16 mouse cellular contexts compared by ENCODE assay signal in the genomic region with DNA sequence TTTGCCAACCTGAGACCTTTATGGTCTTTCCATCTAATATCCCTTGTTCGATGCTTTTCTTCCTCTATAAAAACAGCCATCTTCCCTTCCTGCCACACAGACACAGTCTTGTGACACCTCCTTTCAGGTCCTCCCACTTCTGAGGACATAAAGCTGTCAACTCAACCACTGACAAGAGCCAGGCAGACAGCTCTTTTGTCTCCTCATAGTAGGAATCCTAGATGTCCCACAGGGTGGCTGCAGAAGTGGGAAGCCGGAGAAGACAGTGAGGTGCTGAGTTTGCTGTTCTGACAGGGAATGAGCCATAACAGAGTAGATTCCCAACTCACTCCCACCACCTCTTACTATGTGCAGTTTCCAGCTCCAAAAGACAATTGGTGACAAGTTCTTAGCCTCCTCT.
"Had no signal": no experiment of that assay in that cellular context is flagged by ENCODE, and none has a peak within 500 bp of the region (broad histone marks: within the 10 kb centered on the region; RNA-seq: fewer than 3 reads in every experiment).

No protein-coding gene starts in this region.

- H3K27ac ChIP-seq: intestine, embryonic 15.5 days; layer of hippocampus, adult 2 months; limb, embryonic 12.5 days; liver, embryonic 13.5 days; lung, embryonic 15.5 days; neural tube, embryonic 13.5 days had no signal

- H3K27me3 ChIP-seq: intestine, embryonic 15.5 days; liver, embryonic 13.5 days; lung, embryonic 15.5 days; neural tube, embryonic 13.5 days had no signal

- H3K4me1 ChIP-seq: intestine, embryonic 15.5 days; liver, embryonic 13.5 days; lung, embryonic 15.5 days; neural tube, embryonic 13.5 days had no signal

- H3K9ac ChIP-seq: intestine, embryonic 15.5 days; limb, embryonic 12.5 days; liver, embryonic 13.5 days; liver, postnatal 0 days; lung, embryonic 15.5 days; neural tube, embryonic 13.5 days had no signal

- H3K4me3 ChIP-seq: intestine, embryonic 15.5 days; layer of hippocampus, adult 2 months; limb, embryonic 12.5 days; liver, embryonic 13.5 days; lung, embryonic 15.5 days; neural tube, embryonic 13.5 days had no signal

- H3K36me3 ChIP-seq: intestine, embryonic 15.5 days; limb, embryonic 12.5 days; liver, embryonic 13.5 days; lung, embryonic 15.5 days; neural tube, embryonic 13.5 days had no signal

- H3K9me3 ChIP-seq: intestine, embryonic 15.5 days; limb, embryonic 12.5 days; liver, embryonic 13.5 days; lung, embryonic 15.5 days; neural tube, embryonic 13.5 days had no signal

- DNase-seq: kidney, adult 9 months; liver; liver, embryonic 13.5 days; liver, postnatal 0 days; lung, postnatal 14 days; retina, postnatal 1 day; right cerebral cortex, postnatal 4 days; spleen, adult 18-20 months; thymus, adult 18-20 months; thymus, postnatal 14 days had no signal

- H3K4me2 ChIP-seq: intestine, embryonic 15.5 days; limb, embryonic 12.5 days; liver, embryonic 13.5 days; lung, embryonic 15.5 days; neural tube, embryonic 13.5 days had no signal

- ATAC-seq: intestine, embryonic 15.5 days; liver, postnatal 0 days; midbrain, embryonic 16.5 days had no signal
